Mouse (Mus musculus): ENCODE measurements at regions not wholly inside any gene's neighbourhood (a gene's known extent, or its start where the extent isn't known, plus 50 kb on each side); places are given as distances from the start of the nearest gene placed in this dataset.

DNA sequence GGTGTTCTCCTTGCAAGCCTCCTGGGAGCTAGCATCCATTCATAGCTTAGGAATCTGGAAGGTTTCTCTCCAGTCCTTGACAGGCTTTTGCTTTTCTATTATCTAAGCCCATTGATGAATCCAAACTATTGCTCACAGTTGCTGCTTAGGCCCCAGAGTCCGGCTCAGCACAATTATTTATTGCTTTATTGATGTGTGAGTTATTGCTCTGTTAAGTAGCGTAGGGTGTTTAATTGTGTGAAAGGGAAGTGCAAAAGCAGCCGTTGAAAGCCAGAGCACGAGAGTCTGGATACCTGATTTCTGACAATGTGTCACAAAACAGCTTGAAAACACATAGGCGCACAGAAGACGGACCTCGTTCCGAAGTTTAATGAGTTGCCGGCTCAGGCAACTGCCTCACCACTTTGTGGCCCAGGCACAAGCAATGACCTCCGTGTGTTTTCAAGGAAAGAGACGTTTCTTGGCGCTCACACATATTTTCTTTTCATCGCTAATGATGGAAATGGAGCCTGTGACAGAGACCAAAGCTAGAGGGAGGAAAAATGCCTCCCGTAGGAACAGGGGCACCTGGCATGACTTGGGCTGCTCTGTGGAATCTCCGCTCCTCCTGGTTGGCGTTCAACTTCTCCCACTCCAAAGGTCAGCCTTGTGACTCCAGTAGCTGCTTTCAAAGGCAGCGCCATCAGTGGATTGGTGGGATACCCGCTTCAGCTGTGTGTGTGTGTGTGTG, 66.6 kb upstream of the Arid5b start:
- intact Hi-C loops (cut with DNase I) = no loop called here
- DNase-seq (ENCODE audit: low spot score) = no peak

DNA sequence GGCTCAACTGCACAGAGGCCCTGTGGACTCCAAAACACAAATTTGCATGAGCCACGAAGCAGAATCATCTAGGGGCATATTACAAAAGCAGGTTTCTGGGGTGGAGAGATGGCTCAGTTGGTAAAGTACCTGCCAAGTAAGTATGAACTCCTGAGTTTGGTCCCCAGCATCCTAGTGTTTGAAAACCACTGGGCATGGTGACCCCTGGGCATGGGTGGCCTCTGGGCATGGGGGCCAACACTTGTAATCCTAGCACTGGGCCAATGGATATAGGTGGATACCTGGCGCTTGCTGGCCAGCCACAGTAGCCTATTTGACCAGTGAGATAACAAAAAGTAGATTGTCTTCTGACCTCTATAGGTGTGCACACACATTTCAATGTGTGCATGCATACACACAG, 65.7 kb upstream of the Arid5b start:
- no peak for DNase-seq (ENCODE audit: low spot score)
- intact Hi-C loops (cut with DNase I) = no loop called here

DNA sequence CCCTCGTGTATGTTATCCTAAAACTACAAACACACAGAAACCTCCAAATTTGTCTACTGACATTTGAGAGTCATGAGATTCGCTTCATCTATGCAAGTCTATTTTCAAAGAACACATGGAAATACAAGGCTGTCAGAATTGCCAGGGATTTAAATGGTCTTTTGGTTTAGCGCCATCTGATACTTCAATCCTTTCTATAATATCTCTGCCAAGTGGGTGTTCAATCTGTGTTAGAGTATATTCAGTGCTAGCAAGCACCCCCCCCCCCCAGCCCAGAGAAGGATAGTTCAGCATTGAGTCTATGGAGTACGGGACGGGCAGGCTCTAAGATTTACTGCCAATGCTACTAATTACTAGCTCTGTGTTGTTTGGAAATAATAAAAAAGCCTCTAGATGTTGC, 55.5 kb upstream of the Arid5b start:
- no peak for DNase-seq (ENCODE audit: low spot score)
- intact Hi-C loops (cut with DNase I) = no loop called here

Measured in heart, postnatal 25 days (tissue).